Mouse (Mus musculus) lung, postnatal 0 days (tissue): ENCODE data around the gene Tspan17.

Experiments used
- CTCF ChIP-seq: IDR thresholded peaks from 2 replicates; pipeline ENCODE4 v1.5.1; 2016; ENCODE audit warnings: antibody characterized with exemption, mild to moderate bottlenecking
- EP300 ChIP-seq: IDR thresholded peaks from 2 replicates; pipeline ENCODE4 v1.6.1; 2016; ENCODE audit warnings: antibody characterized with exemption, mild to moderate bottlenecking, control low read depth

- TF ChIP-seq CTCF (no peak), EP300 (no peak)
Observed at GRCm38 (mm10) chr13:54752656-54753055, 36.5 kb upstream of the Tspan17 start.
